Mouse (Mus musculus) neural tube, embryonic 15.5 days (tissue): Measurements from ENCODE around the gene Tulp3. TPM values are rescaled to one million over a fixed set of nuclear protein-coding genes. Genes with fewer than 3 reads are reported as not detected.
A peak's percentile ranks its signal among the peaks of the same experiment; 100 is the strongest.

Experiments
- ATAC-seq: fragments of 200-750 bp; cut with Nextera tagmentation; 2 replicates; pipeline ENCODE4 v1.8.0; 2017; ENCODE audit warnings: mild to moderate bottlenecking, moderate TSS enrichment, moderate library complexity; ENCODE audit not compliant: low FRiP score
- H3K27ac ChIP-seq: fragments of 300-500 bp; sonication (generic); replicated peaks from 2 replicates; pipeline ENCODE4 v1.5.1; 2015; ENCODE audit warnings: mild to moderate bottlenecking, inconsistent platforms
- H3K27me3 ChIP-seq: fragments of 300-500 bp; sonication (generic); replicated peaks from 2 replicates; pipeline ENCODE4 v1.6.1; 2015; ENCODE audit warnings: inconsistent platforms
- H3K36me3 ChIP-seq: fragments of 300-500 bp; sonication (generic); 2 replicates; pipeline ENCODE4 v1.6.1; 2015; ENCODE audit warnings: inconsistent platforms
- H3K4me1 ChIP-seq: fragments of 300-500 bp; sonication (generic); 2 replicates; pipeline ENCODE4 v1.6.1; 2015; ENCODE audit warnings: inconsistent platforms
- H3K4me2 ChIP-seq: fragments of 300-500 bp; sonication (generic); 2 replicates; pipeline ENCODE4 v1.6.1; 2015; ENCODE audit warnings: inconsistent platforms, mild to moderate bottlenecking, moderate library complexity
- H3K4me3 ChIP-seq: fragments of 300-500 bp; sonication (generic); replicated peaks from 2 replicates; pipeline ENCODE4 v1.5.1; 2015; ENCODE audit warnings: mild to moderate bottlenecking, inconsistent platforms
- H3K9ac ChIP-seq: fragments of 300-500 bp; sonication (generic); replicated peaks from 2 replicates; pipeline ENCODE4 v1.6.1; 2015; ENCODE audit warnings: mild to moderate bottlenecking, inconsistent platforms
- H3K9me3 ChIP-seq: fragments of 300-500 bp; sonication (generic); replicated peaks from 2 replicates; pipeline ENCODE4 v1.6.1; 2016; ENCODE audit warnings: inconsistent platforms
- WGBS: fragments of 180-500 bp; shearing (Covaris S2); methylation state at CpG from one replicate; pipeline ENCODE4 v1.1.7; 2015; ENCODE audit warnings: mixed read lengths; 5-methylcytosine and 5-hydroxymethylcytosine counted together
- polyA plus RNA-seq: library from polyadenylated mRNA; unstranded; fragments of >200 nt; fragmentation: Nextera tagmentation; extraction: Ambion mirVana; gene quantifications from 2 replicates; pipeline ENCODE4 v1.2.1, GENCODE M21; 2015

The Tulp3 gene
- polyA plus RNA-seq, 1 experiment from 2014 or later, result 19.1 TPM

DNA sequence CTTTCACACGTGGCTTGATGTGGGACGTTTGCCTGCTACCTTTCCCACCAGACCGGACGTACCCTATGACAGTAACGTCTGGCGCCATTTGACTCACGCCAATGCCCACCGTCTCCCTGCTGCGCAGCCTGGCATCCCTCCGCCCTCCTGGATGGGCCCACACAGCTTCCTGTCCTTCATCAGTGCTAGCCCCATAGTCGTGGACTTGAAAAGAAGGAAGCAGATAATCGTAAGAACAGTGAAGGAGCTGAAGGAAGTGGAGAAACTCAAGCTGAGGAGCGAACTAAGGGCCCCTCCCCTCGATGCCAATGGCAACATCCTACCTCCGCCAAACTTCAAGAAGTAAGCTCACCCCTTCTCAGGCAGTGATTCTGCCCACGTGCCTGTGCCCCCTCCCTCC lies 24.0 kb upstream of the Tulp3 start:
- WGBS, result 85% methylated on average over 16 of the region's 16 CpGs
- H3K27me3 ChIP-seq, result no peaks in the 10 kb centered on the region
- no peak overlapping the region for H3K4me3 ChIP-seq
- H3K4me1 ChIP-seq, result peaks cover 4% of the 10 kb centered on the region; the same call in 1 of the 2 replicates
- H3K36me3 ChIP-seq, result no peaks in the 10 kb centered on the region
- H3K4me2 ChIP-seq, result no peak overlapping the region
- no peak for ATAC-seq
- H3K9me3 ChIP-seq, result no peaks in the 10 kb centered on the region
- H3K9ac ChIP-seq, result no peak overlapping the region
- H3K27ac ChIP-seq, result no peak overlapping the region

- no peak overlapping the region for H3K4me2 ChIP-seq
- no peak for ATAC-seq
- H3K27me3 ChIP-seq, result no peaks in the 10 kb centered on the region
- no peak overlapping the region for H3K9ac ChIP-seq
- no peak overlapping the region for H3K4me3 ChIP-seq
- no peak overlapping the region for H3K27ac ChIP-seq
- no peaks in the 10 kb centered on the region for H3K36me3 ChIP-seq
- no peaks in the 10 kb centered on the region for H3K9me3 ChIP-seq
- WGBS, result 92% methylated on average over 17 of the region's 17 CpGs
- H3K4me1 ChIP-seq, result peaks cover 4% of the 10 kb centered on the region; the same call in 1 of the 2 replicates
Measured at GRCm38 (mm10) chr6:128376371-128377085, 20.9 kb upstream of the Tulp3 start.

DNA sequence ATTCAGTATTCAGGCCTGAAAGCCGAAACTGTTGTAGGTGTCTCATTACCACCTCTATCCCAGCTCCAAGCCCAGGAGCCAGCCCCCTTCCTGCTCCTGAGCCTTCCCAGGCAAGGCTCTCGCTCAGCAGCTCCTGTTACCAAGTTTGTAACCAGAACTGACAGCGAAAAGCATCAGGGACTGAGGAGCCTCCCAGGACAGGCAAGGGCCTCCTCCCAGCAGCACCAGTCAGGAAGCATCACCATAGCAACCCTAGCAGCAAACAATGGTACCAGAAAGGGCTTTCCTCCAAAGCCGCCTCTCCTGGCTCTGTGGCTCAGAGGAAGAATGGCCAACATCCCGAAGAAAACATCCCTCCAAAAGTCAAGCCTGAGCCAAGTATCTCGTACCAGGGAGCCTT lies 19.5 kb upstream of the Tulp3 start, which contains the start of the genes Tex52 and Gm44596:
Gene Tex52 (plus strand): TSS at position 265 of the 400 bp plus-strand sequence.
Gene Gm44596 (plus strand): TSS at position 312 of the 400 bp plus-strand sequence.
- no peak within 1 kb of the TSS for H3K4me3 ChIP-seq
- no peak within 1 kb of the TSS for H3K4me2 ChIP-seq
- 21% methylated on average over 6 of the region's 6 CpGs for WGBS
- no peak within 1 kb of the TSS for H3K9ac ChIP-seq
- peaks cover 4% of the 10 kb centered on the region; the same call in 1 of the 2 replicates for H3K4me1 ChIP-seq
- no peaks in the 10 kb centered on the region for H3K36me3 ChIP-seq
- H3K27me3 ChIP-seq, result no peaks in the 10 kb centered on the region
- no peaks in the 10 kb centered on the region for H3K9me3 ChIP-seq
- H3K27ac ChIP-seq, result peak within 1 kb of the TSS; percentile 41; the same call in 1 of the 2 replicates
- ATAC-seq, result peak; percentile 64

GRCm38 (mm10) chr6:128370040-128370439 lies 14.4 kb upstream of the Tulp3 start:
- H3K27ac ChIP-seq, result no peak overlapping the region
- H3K4me2 ChIP-seq, result no peak overlapping the region
- no peaks in the 10 kb centered on the region for H3K9me3 ChIP-seq
- H3K4me1 ChIP-seq, result peaks cover 3% of the 10 kb centered on the region; the same call in 1 of the 2 replicates
- no peak for ATAC-seq
- H3K36me3 ChIP-seq, result no peaks in the 10 kb centered on the region
- 97% methylated on average over 5 of the region's 5 CpGs for WGBS
- H3K27me3 ChIP-seq, result no peaks in the 10 kb centered on the region
- H3K4me3 ChIP-seq, result no peak overlapping the region
- H3K9ac ChIP-seq, result no peak overlapping the region

DNA sequence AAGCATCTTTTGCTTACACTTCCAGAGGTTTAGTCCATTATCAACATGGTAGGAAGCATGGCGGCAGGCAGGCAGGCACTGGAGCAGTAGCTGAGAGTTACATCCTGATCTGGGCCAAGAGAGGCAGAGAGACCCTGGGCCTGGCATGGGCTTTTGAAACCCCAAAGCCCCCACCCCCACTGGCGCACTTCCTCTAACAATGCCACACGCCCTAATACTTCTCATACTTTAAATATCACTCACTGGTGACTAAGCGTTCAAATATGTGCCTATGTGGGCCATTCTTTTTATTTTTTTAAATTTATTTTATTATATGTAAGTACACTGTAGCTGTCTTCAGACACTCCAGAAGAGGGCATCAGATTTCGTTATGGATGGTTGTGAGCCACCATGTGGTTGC lies 10.8 kb upstream of the Tulp3 start:
- Histone ChIP-seq H3K4me2 (no peak overlapping the region), H3K36me3 (no peaks in the 10 kb centered on the region), H3K4me3 (no peak overlapping the region), H3K4me1 (peaks cover 12% of the 10 kb centered on the region), H3K9me3 (no peaks in the 10 kb centered on the region), H3K27ac (no peak overlapping the region), H3K27me3 (no peaks in the 10 kb centered on the region), H3K9ac (no peak overlapping the region)
- no peak for ATAC-seq
- WGBS, result 94% methylated on average over 5 of the region's 5 CpGs

DNA sequence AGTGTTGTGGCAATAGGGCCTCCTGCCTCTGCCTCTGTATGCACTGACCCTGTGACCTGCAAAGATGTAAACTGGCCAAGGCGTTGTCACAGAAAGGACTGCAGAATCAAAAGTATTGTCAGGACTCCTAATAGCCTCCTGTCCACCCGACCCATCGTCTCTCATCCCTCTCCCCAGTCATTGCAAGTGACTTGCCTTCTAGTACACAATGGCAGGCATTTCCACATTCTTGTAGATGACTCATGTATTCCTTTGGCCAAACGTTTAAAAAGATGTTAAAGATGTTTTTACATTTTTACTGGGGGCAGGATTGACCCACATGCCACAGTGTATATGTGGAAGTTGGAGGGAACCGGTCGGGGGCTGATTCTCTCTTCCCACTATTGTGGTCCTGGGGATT lies 9.1 kb upstream of the Tulp3 start:
- H3K27ac ChIP-seq, result no peak overlapping the region
- H3K27me3 ChIP-seq, result no peaks in the 10 kb centered on the region
- no peaks in the 10 kb centered on the region for H3K36me3 ChIP-seq
- H3K9me3 ChIP-seq, result no peaks in the 10 kb centered on the region
- H3K4me2 ChIP-seq, result no peak overlapping the region
- no peak for ATAC-seq
- no peak overlapping the region for H3K4me3 ChIP-seq
- H3K9ac ChIP-seq, result no peak overlapping the region
- 75% methylated on average over 6 of the region's 6 CpGs for WGBS
- H3K4me1 ChIP-seq, result peaks cover 29% of the 10 kb centered on the region

DNA sequence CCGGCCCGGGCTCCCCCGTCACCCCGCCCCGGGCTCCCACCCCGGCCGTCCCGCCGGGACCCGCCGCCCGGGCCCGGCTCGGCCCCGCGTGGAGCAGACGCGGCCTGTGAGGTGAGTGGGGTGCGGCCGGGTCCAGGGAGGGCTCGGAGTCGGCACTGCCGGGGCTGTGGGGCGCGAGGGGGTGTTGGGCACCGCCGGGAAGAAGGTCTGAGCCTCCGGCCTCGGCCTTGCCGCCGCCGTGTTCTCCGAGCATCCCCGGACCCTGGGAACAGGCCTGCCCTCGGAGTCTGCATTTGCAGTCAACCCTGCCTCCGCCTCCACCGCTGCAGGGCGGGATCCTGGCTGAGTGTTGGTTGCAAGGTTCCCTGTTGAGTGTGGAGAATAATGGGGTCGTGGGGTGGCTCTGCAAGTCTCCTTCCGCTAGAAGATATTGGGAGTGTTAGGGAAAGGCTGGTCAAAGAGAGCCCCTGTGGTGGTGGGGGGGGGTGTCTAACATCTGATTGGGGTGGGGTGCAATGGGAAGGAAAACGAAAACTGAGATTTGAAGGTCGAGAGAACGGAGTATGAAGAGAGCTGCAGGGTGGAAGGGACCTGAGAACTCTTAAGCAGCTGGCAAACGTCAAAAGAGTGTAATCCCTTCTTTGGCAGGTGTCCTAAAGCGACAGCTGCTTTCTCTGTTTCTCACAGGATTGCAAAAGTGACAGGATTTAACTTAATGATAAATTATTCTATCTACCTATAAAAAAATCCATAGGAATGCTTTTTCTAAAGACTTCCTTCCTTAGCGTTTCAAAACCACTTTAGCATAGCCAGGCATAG lies 7.6 kb upstream of the Tulp3 start:
- Histone ChIP-seq H3K27me3 (no peaks in the 10 kb centered on the region), H3K4me1 (peaks cover 36% of the 10 kb centered on the region), H3K4me3 (peak overlapping the region; percentile 81), H3K9ac (peak overlapping the region; percentile 75), H3K4me2 (peak overlapping the region; percentile 100), H3K9me3 (no peaks in the 10 kb centered on the region), H3K27ac (peak overlapping the region; percentile 88), H3K36me3 (peaks cover 6% of the 10 kb centered on the region)
- ATAC-seq, result peak; percentile 30; the same call in 1 of the 2 replicates
- 2% methylated on average over 46 of the region's 46 CpGs for WGBS

DNA sequence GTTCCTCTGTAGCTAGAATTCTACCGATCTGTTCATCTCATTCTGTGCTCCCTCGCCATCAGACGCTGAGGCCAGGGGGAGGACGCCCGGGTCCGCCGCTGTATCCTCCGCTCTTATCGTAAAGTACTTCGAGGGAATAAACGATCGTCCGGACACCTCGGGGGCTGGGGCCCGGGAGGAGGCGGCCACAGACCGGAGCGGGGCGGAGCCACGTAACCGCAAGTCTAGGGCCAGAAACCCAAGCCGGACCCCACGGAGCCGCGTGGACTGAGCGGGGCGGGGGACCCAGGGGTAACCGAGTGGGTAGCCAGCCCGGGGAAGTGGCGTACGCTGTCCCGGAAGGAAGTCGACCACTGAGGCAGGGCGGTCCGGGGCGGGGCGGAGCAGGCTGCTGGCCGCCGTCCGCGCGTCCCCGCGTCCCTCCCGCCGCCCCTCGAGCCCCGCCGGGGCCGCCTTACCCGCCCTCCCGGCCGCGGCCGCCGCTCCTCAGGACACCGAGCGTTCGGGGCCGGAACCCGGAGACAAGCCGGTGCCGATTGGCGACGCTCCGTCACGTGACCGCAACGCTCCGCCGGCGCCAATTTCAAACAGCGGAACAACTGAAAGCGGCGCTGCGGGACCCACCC lies 6.8 kb upstream of the Tulp3 start, which contains the start of the genes Rhno1 and Foxm1:
Gene Rhno1 (minus strand): TSS at position 531 of the 626 bp plus-strand sequence.
Gene Foxm1 (plus strand): TSS at position 587 of the 626 bp plus-strand sequence.
- peak within 1 kb of the TSS; percentile 88 for H3K27ac ChIP-seq
- peak within 1 kb of the TSS; percentile 81 for H3K4me3 ChIP-seq
- H3K36me3 ChIP-seq, result peaks cover 12% of the 10 kb centered on the region
- ATAC-seq, result peak; percentile 92
- peaks cover 36% of the 10 kb centered on the region for H3K4me1 ChIP-seq
- H3K9me3 ChIP-seq, result no peaks in the 10 kb centered on the region
- no peaks in the 10 kb centered on the region for H3K27me3 ChIP-seq
- peak within 1 kb of the TSS; percentile 75 for H3K9ac ChIP-seq
- peak within 1 kb of the TSS; percentile 100 for H3K4me2 ChIP-seq
- under 1% methylated on average over 67 of the region's 76 CpGs for WGBS

DNA sequence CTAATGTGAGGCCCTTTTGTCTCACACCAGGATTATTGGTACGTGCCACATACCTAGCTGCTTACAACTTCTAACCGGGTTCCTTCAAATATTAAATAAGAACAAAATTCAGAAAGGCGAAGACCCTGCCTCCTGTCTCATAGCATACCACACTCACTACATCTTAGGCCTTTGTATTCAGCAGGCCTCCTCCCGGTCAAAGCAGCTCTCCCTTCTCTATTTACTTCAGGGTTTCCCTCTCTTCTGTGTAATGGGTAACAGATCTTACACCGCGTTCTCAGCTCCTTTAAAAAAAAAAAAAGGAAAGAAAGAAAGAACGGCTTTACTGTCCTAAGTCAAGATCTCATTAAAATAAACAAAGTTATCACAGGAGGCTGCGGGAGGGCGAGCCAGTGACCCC lies 6.2 kb upstream of the Tulp3 start:
- Histone ChIP-seq H3K9me3 (no peaks in the 10 kb centered on the region), H3K27ac (peak overlapping the region; percentile 88), H3K4me1 (peaks cover 36% of the 10 kb centered on the region), H3K27me3 (no peaks in the 10 kb centered on the region), H3K4me3 (peak overlapping the region; percentile 81), H3K9ac (peak overlapping the region; percentile 75), H3K36me3 (peaks cover 17% of the 10 kb centered on the region), H3K4me2 (peak overlapping the region; percentile 100)
- WGBS, result 13% methylated on average over 9 of the region's 9 CpGs
- ATAC-seq, result no peak

- peaks cover 52% of the 10 kb centered on the region for H3K4me1 ChIP-seq
- no peaks in the 10 kb centered on the region for H3K27me3 ChIP-seq
Measured at GRCm38 (mm10) chr6:128358999-128359398, 3.3 kb upstream of the Tulp3 start.

GRCm38 (mm10) chr6:128355201-128355681 lies 410 bp downstream of the Tulp3 start:
- Histone ChIP-seq H3K27ac (peak overlapping the region; percentile 94), H3K4me2 (peak overlapping the region; percentile 72), H3K9me3 (no peaks in the 10 kb centered on the region), H3K9ac (peak overlapping the region; percentile 81), H3K36me3 (peaks cover 21% of the 10 kb centered on the region), H3K27me3 (no peaks in the 10 kb centered on the region), H3K4me3 (peak overlapping the region; percentile 87), H3K4me1 (peaks cover 36% of the 10 kb centered on the region)
- ATAC-seq, result peak; percentile 68
- under 1% methylated on average over 28 of the region's 28 CpGs for WGBS

More at GRCm38 (mm10) chr6:128358999-128359398, 3.3 kb upstream of the Tulp3 start:
- no peak overlapping the region for H3K4me2 ChIP-seq
- H3K4me3 ChIP-seq, result no peak overlapping the region
- H3K36me3 ChIP-seq, result peaks cover 17% of the 10 kb centered on the region
- WGBS, result 4% methylated on average over 2 of the region's 2 CpGs
- H3K9ac ChIP-seq, result no peak overlapping the region
- no peak for ATAC-seq
- H3K27ac ChIP-seq, result no peak overlapping the region
- no peaks in the 10 kb centered on the region for H3K9me3 ChIP-seq
